Mouse (Mus musculus): ENCODE measurements around the gene Runx2. TPM values are rescaled to one million over a fixed set of nuclear protein-coding genes. Genes with fewer than 3 reads are reported as not detected.
A peak's percentile ranks its signal among the peaks of the same experiment; 100 is the strongest.

The Runx2 gene
- total RNA-seq (2015) (52.4 and 54.9 TPM in 2 replicates), total RNA-seq (2017) (7.8 and 10.7 TPM in 2 replicates)

DNA sequence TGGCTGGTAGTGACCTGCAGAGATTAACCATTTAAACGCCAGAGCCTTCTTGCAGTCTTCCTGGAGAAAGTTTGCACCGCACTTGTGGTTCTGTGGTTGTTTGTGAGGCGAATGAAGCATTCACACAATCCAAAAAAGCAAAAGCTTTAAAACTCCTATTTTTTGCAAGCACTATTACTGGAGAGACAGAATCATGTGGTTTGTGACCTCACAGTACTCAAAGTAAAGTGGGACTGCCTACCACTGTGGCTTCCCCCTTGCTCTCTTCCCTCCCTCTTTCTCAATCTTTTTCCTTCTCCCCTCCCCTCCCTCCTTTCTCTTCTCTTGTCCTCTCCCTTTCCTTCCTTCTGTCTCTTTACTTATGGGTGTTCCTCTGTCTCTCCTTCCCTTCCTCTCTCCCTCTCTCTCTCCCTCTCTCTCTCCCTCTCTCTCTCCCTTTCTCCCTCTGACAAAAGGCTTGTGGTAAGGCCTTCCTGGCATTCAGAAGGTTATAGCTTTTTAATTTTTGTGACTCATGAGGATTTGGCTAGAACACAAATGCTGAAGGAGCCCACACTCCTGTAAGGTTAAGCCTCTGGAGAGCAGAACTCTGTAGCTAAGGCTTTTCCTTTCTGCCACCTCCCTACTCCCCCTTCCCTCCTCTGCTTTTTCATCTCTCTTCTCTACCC is at the start of gene Runx2:
Runx2 (minus strand) TSS at position 290 of the 668 bp plus-strand sequence.
- ATAC-seq (replicated peaks; ENCODE audit: poor library complexity), result peak; percentile 75

DNA sequence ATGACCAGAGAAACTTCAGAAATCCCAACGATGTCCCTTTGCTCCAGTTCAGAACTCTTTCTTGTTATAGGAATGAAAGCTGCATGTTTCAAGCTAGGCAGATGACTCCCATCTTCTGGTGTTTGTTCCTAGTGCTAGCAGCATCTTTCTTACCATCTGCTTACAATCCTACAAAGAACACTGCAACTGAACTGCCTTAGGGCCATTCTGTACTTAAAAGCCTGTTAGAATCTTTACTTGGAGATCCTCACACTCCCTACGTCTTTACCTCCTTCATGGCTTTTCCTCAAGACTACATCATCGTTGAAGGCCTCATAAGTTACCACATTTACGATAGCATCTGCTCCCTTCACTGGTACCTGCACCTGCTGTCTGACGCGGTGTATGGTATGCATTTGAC is 48.6 kb upstream of the Runx2 start:
- no peak for ATAC-seq (replicated peaks; ENCODE audit: poor library complexity)

DNA sequence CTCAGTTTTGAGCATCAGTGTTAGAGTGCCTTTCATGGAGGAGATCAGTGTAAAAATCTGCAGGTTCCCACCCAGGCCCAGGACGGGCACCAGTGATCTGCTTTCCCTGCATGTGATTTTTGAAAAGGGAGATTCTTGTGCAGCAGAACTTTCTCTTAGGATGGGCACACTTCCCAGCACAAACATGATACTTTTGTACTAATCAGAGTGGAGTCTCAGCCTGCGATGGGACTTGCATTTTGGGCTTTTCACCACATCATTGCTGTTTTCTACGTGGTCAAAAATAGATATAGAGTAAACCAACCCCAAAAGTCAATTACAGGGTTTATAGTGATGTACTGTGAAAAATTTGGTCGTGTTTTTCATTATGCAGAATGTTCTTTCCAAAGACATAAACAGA is 27.6 kb upstream of the Runx2 start:
- no peak for ATAC-seq (replicated peaks; ENCODE audit: poor library complexity)

DNA sequence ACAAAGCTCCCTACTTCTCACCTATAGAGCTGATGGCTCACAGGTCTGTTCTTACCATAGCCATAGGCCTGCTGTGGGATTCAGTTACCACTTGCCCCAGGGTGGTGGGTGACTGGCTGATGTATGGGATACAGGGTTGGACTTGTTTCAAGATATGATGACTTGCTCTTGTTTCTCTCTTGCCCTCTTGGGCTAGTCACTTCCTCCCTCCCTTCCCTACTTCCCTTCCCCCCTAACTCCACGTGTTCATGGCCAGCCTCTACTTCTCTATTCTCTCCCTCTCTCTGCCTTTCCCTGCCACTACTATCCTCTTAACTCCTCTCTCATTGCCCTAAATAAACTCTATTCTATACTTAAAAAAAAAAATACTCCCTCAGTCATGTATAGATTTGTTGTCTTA is 16.6 kb upstream of the Runx2 start:
- ATAC-seq (replicated peaks; ENCODE audit: poor library complexity), result 0 out of 2 replicates have a peak, but pooled peaks have one; percentile 39

DNA sequence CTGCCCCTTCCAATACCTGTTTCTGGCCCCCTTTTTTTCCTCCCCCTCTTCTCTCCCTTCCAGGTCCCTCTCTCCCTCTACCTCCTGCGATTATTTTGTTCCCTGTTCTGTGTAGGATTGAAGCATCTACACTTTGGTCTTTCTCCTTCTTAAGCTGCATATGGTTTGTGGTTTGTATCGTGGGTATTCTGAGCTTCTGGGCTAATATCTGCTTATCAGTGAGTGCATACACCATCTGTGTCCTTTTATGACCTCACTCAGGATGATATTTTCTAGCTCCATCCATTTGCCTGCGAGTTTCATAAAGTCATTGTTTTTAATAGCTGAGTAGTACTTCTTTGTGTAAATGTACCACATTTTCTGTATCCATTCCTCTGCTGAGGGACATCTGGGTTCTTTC is 15.0 kb upstream of the Runx2 start:
- ATAC-seq (replicated peaks; ENCODE audit: poor library complexity), result no peak

DNA sequence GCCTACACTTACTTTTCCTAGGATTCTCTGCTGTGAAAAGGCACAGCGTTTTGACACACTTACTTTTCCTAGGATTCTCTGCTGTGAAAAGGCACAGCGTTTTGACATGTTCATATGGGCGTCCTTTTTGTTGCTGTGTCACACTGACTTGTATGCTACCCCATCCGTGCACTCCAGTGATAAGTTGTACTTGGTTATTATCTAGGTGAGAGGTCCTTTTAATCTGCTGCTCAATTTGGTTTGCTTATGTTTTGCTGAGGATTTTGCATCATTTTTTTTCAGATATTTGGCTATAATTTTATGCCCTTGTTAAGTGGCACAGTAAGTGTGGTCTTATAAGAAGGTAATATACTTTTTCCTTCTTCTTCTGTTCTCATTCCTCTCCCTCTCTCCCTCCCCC is 13.4 kb upstream of the Runx2 start:
- peak; percentile 87 for ATAC-seq (replicated peaks; ENCODE audit: poor library complexity)

DNA sequence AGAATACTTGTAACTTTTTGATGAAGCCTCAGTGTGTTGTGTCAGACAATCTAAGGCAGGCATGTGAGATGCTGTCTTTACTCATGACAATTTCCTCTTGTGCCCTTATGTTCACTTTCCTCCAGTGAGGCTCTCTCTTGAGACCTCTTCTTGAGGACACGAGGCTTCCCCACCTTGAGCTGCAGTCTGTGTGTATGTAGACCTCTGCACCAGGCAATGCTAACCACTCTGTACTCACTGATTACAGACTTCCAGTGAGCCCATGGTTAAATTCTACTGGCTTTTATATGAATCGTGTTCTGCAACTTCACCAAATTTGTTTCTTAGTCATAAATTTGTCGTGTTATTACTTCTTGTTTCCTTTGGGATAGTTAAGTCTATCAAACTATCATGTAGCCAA is 12.5 kb upstream of the Runx2 start:
- no peak for ATAC-seq (replicated peaks; ENCODE audit: poor library complexity)

DNA sequence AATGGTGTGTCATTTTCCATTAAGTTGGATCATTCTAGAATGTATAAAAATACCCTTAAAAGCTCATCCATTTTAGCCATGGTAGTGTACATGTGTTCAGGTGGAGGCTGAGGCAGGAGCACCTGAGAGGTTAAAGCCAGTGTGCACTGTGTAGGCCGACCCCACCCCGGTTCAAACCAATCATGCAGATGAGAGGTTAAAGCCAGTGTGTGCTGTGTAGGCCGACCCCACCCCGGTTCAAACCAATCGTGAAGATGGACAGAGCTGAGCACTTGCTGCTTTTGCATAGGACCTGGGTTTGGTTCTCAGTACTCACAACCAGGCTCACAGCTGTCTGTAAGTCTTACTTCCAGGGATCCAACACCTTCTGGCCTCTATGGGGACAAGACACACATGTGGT is 7.3 kb upstream of the Runx2 start:
- no peak for ATAC-seq (replicated peaks; ENCODE audit: poor library complexity)

DNA sequence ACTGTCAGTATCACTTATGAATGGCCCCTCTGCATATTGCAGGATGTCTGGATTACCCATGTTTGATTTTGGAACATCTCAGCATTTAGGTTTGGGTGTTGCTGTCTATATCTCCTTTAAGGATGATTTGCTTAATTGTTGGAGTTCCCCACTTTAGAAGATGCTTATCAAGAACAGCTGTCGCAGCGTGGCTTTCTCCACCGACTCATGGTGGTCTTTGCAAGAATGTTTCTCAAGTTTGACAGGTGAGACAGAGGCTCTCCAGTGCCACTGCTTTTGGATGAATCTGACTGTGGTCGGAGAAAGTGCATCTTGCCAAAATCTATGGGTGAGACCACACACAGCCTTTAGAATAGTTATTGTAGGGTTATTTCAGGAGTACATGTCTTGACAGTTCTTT is 5.2 kb upstream of the Runx2 start:
- no peak for ATAC-seq (replicated peaks; ENCODE audit: poor library complexity)

DNA sequence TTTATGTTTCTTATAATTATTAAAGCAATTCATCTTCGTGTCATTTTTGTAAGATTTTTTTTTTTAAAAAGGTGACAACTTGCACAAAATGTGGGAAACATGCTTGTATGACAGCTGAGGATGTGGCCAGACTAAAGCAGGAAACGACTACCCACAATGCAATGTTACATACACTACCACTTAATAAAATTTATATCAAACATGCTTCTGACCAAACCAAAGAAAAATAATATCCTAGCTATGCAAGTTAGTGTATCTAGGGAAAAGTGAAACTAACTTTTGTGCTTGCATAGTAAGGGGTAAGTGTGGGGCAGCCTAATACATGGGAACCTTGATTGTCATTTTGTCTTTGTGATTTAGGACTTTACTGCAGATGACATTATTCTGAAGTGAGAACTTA is 4.2 kb upstream of the Runx2 start:
- ATAC-seq (replicated peaks; ENCODE audit: poor library complexity), result no peak

DNA sequence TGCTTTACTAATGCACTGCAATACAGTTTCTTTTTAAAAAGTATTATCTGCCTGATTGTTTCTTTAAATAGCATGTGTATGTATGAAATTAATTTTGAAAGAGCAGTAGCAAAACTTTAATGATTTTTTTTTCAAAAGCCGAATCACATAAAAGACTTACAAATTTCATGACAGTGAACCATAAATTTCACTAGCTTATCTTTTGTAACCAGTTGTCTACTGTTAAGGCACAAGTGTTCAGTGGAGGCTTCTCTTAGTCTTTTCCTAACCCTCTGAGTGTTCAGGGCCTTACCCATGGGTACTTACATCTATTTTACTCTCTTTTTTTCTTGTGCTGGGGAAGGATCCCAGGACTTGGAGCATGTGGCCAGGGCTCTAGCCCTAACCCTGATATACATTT is 7.6 kb downstream of the Runx2 start:
- peak; percentile 54 for ATAC-seq (replicated peaks; ENCODE audit: poor library complexity)

DNA sequence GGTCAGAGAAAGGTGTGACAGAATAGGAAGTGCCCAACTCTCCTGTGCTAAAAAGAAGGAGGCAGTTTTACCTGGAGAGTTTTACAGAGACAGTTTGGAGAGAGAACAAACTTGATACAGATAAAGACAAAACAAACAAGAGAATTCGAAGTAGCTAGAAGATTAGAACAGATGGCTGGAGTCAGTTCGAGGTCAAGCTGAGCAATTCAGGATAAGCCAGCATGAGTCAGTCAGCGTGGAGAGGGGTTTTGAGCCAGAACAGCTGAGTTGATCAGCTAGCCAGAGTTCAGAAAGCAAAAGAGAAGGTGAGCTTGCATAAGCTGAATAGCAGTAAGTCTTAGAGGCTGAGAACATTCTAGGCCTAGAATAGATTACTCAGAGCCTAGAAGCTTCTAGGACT is 17.3 kb downstream of the Runx2 start:
- ATAC-seq (replicated peaks; ENCODE audit: poor library complexity), result no peak

DNA sequence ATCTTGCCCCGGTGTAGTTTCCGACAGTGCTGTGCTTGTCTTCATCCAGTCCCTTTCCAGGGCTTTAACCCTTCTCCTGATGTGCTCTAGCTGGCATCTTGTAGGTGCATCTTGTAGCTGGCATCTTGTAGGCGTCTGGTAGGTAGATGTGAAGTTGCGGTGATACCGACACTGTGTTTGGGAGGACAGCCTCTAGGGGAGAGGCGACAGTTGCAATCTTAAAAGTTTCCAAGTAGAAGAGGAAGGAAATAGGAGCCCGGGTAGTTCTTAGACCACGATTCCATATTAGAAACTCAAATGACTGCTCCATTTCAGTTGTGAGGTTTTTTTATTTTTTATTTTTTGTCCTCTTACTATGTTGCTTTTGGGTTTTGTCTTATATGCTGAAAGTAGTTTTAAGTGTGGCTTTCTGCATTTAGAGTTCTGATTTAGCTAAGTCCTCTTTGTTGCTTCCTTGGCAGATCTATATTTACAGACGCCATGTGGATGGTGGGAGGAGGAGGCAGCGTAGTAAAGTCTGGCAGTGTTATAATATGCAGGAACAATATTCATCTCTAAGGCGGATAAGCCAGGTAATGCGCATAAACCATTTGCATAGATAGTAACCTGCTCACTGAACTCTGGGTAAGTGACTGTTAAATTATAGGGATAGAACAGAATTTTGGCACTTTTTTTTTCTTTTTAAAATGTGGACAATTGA is 22.2 kb downstream of the Runx2 start:
- peak; percentile 61 for ATAC-seq (replicated peaks; ENCODE audit: poor library complexity)

DNA sequence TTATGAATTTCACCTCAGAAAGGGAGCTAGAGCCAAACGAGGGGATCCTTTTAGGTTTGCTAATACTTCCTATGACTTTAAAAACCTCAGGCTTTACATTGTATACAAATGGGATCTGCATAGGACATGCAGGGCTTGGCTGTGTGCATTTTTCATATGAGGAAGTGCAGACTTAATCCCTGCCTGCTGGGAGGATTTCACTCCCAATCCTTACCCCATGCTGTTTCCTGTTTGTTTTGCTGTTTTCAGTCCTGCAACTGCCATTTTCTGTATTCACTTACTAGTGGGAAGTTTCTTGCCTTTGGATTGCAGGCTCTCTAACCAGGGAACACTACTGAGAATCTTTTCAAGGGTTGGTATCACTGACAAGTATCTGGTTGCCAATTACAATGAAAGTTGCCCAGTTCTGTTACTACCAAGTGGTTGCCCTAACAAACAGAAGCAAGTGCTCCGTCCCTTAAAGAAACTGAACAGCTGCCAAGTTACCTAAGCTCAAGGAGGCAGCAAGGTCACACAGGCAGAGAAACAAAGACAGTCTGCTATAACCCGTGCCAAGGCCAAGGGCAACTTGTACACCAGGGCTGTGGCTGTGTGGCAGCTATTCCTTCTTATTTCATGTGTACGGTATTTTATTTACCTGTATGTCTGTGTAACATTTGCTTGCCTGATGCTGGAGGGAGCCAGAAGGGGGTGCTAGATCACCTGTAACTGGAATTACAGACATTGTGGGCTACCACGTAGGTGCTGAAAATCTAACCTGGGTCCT is 25.4 kb downstream of the Runx2 start:
- ATAC-seq (replicated peaks; ENCODE audit: poor library complexity), result peak; percentile 52

DNA sequence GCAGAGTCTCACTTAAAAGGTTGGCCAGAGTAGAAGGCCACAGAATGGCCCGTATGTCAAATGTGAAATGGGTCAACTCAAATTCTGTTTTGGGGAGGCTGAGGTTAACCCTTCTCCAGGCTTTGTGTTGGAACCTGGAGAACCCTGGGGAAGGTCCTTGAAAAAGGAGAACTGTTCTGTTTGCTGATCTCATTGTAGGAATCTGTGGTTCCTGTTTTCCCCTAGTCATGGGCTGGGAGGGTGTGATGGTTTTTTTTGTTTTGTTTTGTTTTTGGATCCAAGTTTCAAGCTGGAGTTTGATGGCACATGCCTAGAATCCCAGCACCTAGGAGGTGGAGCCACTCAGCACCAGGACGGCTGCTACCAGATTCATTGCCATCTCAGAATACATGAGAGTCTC is 31.5 kb downstream of the Runx2 start:
- peak; percentile 94 for ATAC-seq (replicated peaks; ENCODE audit: poor library complexity)

DNA sequence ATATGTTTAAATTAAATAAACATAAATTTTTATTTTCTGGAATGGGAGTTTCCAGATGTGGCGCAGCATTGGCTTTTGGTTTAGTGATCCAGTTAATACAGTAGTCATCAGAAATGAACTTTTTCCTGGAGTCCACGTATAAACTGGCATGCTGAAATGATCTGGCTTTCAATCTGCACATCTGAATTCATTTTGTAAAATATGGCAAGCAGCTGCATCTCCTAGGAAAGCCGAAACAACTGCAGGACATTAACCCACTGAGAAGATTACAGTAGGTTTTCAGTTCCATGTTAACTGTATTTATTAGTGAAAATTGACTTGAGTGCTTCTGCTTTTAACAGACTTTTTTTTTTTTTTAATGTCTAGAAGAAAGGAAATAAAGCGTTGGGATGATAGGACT is 32.2 kb downstream of the Runx2 start:
- no peak for ATAC-seq (replicated peaks; ENCODE audit: poor library complexity)

DNA sequence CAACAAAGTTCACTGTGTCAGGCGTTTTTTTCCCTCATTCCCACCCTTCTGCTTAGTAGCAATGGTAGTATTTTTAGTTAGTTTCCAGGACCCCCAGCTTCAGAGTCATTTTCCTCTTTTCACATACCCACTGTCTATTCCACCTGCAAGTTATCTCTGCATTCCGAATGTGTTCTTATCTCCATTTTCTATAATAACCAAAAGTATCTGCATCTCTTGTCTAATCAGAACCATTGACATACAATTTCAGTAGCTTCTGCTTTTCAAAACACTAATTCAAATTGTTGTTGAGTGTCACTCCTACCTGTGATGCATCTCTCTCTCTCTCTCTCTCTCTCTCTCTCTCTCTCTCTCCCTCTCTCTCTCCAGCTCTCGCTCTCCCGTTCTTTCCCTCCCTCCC is 34.2 kb downstream of the Runx2 start:
- no peak for ATAC-seq (replicated peaks; ENCODE audit: poor library complexity)

DNA sequence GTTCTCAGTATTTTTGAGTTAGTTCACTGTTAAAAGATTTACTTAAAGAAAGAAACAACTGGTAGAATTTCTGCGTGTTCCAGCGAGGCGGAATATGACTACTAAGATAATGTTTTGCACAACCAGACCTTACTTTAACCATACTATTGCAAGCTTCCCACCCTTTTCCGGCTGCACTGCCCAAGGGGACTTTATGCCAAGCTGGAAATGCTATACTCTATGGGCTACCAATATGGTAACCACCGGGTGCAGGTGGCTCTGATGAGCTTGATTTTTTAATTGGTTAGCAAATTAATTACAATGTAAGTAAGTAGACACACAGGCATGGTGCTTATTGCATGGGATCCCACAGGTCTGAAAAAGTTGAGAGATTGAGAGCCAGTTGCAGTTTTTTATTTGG is 36.5 kb downstream of the Runx2 start:
- no peak for ATAC-seq (replicated peaks; ENCODE audit: poor library complexity)

DNA sequence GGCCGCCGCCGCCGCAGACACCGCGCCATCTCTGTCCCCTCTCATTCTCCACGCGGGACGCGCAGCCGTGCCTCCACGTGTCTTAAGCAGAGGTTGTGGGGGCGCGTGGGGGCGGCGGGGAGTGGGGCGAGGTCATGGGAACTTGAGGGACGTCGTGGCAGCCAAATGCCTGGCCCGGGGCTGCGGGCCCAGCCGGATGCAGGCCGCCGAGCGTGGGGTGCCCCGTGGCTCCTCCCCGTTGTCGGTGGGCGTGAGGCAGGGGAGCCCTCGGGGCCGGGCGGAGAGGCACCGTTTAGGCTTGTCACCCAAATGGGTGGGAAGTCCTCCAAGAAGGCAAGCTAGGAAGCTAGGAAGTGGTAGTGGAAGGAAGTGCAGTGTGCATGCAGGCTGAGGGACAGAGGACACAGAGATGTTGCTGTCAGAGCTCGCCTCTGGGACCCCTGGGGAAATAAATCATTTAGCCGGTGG is 37.2 kb downstream of the Runx2 start:
- ATAC-seq (replicated peaks; ENCODE audit: poor library complexity), result peak; percentile 74

DNA sequence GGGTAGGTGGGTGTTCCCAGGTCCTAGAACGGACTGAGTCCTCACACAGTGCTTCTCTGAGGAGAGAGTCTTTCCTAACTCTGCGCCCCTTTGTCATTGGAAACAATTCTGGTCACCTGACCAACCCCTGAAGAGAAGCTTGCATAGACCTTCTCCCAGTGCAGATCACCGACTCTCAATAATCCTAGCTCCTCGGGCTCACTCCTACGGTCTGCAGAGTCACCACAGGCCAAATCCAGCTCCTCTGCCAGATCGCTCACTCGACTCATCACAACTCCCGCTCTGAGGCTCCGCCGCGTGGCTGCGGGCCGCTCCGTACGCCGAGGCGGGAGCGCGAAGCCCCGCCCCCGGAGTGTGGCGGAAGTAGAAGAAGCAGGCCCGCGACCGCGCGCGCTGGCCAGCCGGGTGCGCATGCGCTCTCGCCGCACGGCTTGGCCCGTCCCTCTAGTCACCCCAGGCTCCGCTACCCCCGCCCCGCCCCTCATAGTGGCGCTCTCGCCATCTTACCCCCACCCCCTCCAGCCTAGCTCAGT is 37.8 kb downstream of the Runx2 start, which contains the start of gene Supt3:
Supt3 (plus strand) TSS at position 415 of the 533 bp plus-strand sequence.
- ATAC-seq (replicated peaks; ENCODE audit: poor library complexity), result peak; percentile 85

DNA sequence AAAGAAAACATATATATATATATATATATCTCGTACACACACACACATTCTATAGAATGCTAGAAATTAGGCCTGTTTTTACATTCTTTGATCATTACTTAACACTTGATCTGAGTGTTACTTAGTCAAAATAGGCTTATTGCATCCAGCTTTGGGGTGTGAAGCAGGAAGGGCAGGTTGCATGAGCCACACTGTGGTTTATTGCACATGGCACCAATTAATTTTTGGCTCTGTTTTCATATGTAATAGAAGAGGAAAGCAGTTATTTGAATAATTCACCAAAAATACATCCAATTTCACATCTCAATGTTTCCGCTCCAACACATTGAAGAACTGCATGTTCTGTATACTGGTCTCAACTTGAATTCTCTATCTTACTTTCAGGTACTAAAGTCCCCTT is 42.0 kb downstream of the Runx2 start:
- no peak for ATAC-seq (replicated peaks; ENCODE audit: poor library complexity)
